Mouse (Mus musculus): ENCODE data around the gene Nos1ap. TPM values are rescaled to one million over a fixed set of nuclear protein-coding genes. Genes with fewer than 3 reads are reported as not detected.

Nos1ap gene
- polyA plus RNA-seq, 1 experiment, result 20.0 TPM

GRCm38 (mm10) chr1:170472861-170473260 is 116.8 kb downstream of the Nos1ap start:
- H3K27me3 ChIP-seq (replicated peaks; ENCODE audit: control insufficient read depth, insufficient read depth, low read length), result no peaks in the 10 kb centered on the region
- DNase-seq, result no peak
- TF ChIP-seq POLR2A (IDR thresholded peaks at IDR 0.05; ENCODE audit: low read depth, low read length) (no peak), CTCF (conservative IDR thresholded peaks at IDR 0.05; ENCODE audit: insufficient read depth, insufficient read length, low read depth, low read length) (no peak)

GRCm38 (mm10) chr1:170466099-170467009 is 123.3 kb downstream of the Nos1ap start:
- H3K27ac ChIP-seq (ENCODE audit: insufficient read depth, low read depth, low read length), result no peak overlapping the region
- no peak overlapping the region for H3K4me3 ChIP-seq (ENCODE audit: insufficient read depth, low read depth, low read length)
- peaks cover 4% of the 10 kb centered on the region; the same call in 1 of the 2 replicates for H3K4me1 ChIP-seq (ENCODE audit: control insufficient read depth, insufficient read depth, low read length)
- DNase-seq, result no peak
- no peaks in the 10 kb centered on the region for H3K36me3 ChIP-seq (ENCODE audit: control insufficient read depth, insufficient read depth, low read length)
- no peaks in the 10 kb centered on the region for H3K27me3 ChIP-seq (replicated peaks; ENCODE audit: control insufficient read depth, insufficient read depth, low read length)
- WGBS, result 66% methylated on average over 6 of the region's 6 CpGs
- TF ChIP-seq CTCF (conservative IDR thresholded peaks at IDR 0.05; ENCODE audit: insufficient read depth, insufficient read length, low read depth, low read length) (no peak), POLR2A (IDR thresholded peaks at IDR 0.05; ENCODE audit: low read depth, low read length) (no peak)

More at GRCm38 (mm10) chr1:170472861-170473260, 116.8 kb downstream of the Nos1ap start:
- Histone ChIP-seq H3K4me1 (ENCODE audit: control insufficient read depth, insufficient read depth, low read length) (peaks cover 12% of the 10 kb centered on the region), H3K36me3 (ENCODE audit: control insufficient read depth, insufficient read depth, low read length) (no peaks in the 10 kb centered on the region), H3K27ac (ENCODE audit: insufficient read depth, low read depth, low read length) (no peak overlapping the region), H3K4me3 (ENCODE audit: insufficient read depth, low read depth, low read length) (no peak overlapping the region)

- DNase-seq, result no peak
- Histone ChIP-seq H3K27ac (ENCODE audit: insufficient read depth, low read depth, low read length) (no peak overlapping the region), H3K4me1 (ENCODE audit: control insufficient read depth, insufficient read depth, low read length) (peaks cover 16% of the 10 kb centered on the region), H3K27me3 (replicated peaks; ENCODE audit: control insufficient read depth, insufficient read depth, low read length) (no peaks in the 10 kb centered on the region), H3K4me3 (ENCODE audit: insufficient read depth, low read depth, low read length) (no peak overlapping the region), H3K36me3 (ENCODE audit: control insufficient read depth, insufficient read depth, low read length) (no peaks in the 10 kb centered on the region)
- TF ChIP-seq POLR2A (IDR thresholded peaks at IDR 0.05; ENCODE audit: low read depth, low read length), result no peak
- no peak for TF ChIP-seq CTCF (conservative IDR thresholded peaks at IDR 0.05; ENCODE audit: insufficient read depth, insufficient read length, low read depth, low read length)
- 88% methylated on average over 1 of the region's 1 CpGs for WGBS
These were observed 127.5 kb downstream of the Nos1ap start for GRCm38 (mm10) chr1:170462140-170462539.

- Histone ChIP-seq H3K36me3 (ENCODE audit: control insufficient read depth, insufficient read depth, low read length) (no peaks in the 10 kb centered on the region), H3K27me3 (replicated peaks; ENCODE audit: control insufficient read depth, insufficient read depth, low read length) (no peaks in the 10 kb centered on the region), H3K4me3 (ENCODE audit: insufficient read depth, low read depth, low read length) (no peak overlapping the region), H3K4me1 (ENCODE audit: control insufficient read depth, insufficient read depth, low read length) (peaks cover 25% of the 10 kb centered on the region), H3K27ac (ENCODE audit: insufficient read depth, low read depth, low read length) (peak overlapping the region; percentile 34; the same call in 1 of the 2 replicates)
- 38% methylated on average over 5 of the region's 5 CpGs for WGBS
- no peak for TF ChIP-seq CTCF (conservative IDR thresholded peaks at IDR 0.05; ENCODE audit: insufficient read depth, insufficient read length, low read depth, low read length)
- no peak for TF ChIP-seq POLR2A (IDR thresholded peaks at IDR 0.05; ENCODE audit: low read depth, low read length)
- DNase-seq, result peak; percentile 94
These were observed 129.6 kb downstream of the Nos1ap start for GRCm38 (mm10) chr1:170459896-170460602.

GRCm38 (mm10) chr1:170457673-170458072 is 132.0 kb downstream of the Nos1ap start:
- H3K27ac ChIP-seq (ENCODE audit: insufficient read depth, low read depth, low read length), result no peak overlapping the region
- 56% methylated on average over 4 of the region's 4 CpGs for whole genome bisulfite sequencing

GRCm38 (mm10) chr1:170455910-170456700 is 133.6 kb downstream of the Nos1ap start:
- peak; percentile 38 for DNase-seq
- H3K4me3 ChIP-seq (ENCODE audit: insufficient read depth, low read depth, low read length), result no peak overlapping the region
- no peaks in the 10 kb centered on the region for H3K27me3 ChIP-seq (replicated peaks; ENCODE audit: control insufficient read depth, insufficient read depth, low read length)
- H3K27ac ChIP-seq (ENCODE audit: insufficient read depth, low read depth, low read length), result no peak overlapping the region
- WGBS, result 79% methylated on average over 14 of the region's 14 CpGs
- no peak for TF ChIP-seq CTCF (conservative IDR thresholded peaks at IDR 0.05; ENCODE audit: insufficient read depth, insufficient read length, low read depth, low read length)
- TF ChIP-seq POLR2A (IDR thresholded peaks at IDR 0.05; ENCODE audit: low read depth, low read length), result no peak
- H3K36me3 ChIP-seq (ENCODE audit: control insufficient read depth, insufficient read depth, low read length), result no peaks in the 10 kb centered on the region
- H3K4me1 ChIP-seq (ENCODE audit: control insufficient read depth, insufficient read depth, low read length), result peaks cover 34% of the 10 kb centered on the region

More at GRCm38 (mm10) chr1:170457673-170458072, 132.0 kb downstream of the Nos1ap start:
- peaks cover 34% of the 10 kb centered on the region for H3K4me1 ChIP-seq (ENCODE audit: control insufficient read depth, insufficient read depth, low read length)
- H3K36me3 ChIP-seq (ENCODE audit: control insufficient read depth, insufficient read depth, low read length), result no peaks in the 10 kb centered on the region
- no peaks in the 10 kb centered on the region for H3K27me3 ChIP-seq (replicated peaks; ENCODE audit: control insufficient read depth, insufficient read depth, low read length)
- DNase-seq, result no peak
- TF ChIP-seq CTCF (conservative IDR thresholded peaks at IDR 0.05; ENCODE audit: insufficient read depth, insufficient read length, low read depth, low read length), result no peak
- TF ChIP-seq POLR2A (IDR thresholded peaks at IDR 0.05; ENCODE audit: low read depth, low read length), result no peak
- no peak overlapping the region for H3K4me3 ChIP-seq (ENCODE audit: insufficient read depth, low read depth, low read length)
